Mouse (Mus musculus): ENCODE results near the gene Tjp1. TPM values are rescaled to one million over a fixed set of nuclear protein-coding genes. Genes with fewer than 3 reads are reported as not detected.
A peak's percentile ranks its signal among the peaks of the same experiment; 100 is the strongest.

Gene Tjp1
- total RNA-seq (2015), result 0.13 and 0.52 TPM in 2 replicates
- 0.22 and 3.1 TPM in 2 replicates for total RNA-seq (2017)

- ATAC-seq (ENCODE audit: poor library complexity, severe bottlenecking), result no peak
Observed at GRCm38 (mm10) chr7:65527071-65528007, at the start of gene Tjp1. TSS of gene Tjp1 (minus strand) at chr7:65527781.

GRCm38 (mm10) chr7:65577118-65577517, 49.5 kb upstream of the Tjp1 start:
- no peak for ATAC-seq (ENCODE audit: poor library complexity, severe bottlenecking)

DNA sequence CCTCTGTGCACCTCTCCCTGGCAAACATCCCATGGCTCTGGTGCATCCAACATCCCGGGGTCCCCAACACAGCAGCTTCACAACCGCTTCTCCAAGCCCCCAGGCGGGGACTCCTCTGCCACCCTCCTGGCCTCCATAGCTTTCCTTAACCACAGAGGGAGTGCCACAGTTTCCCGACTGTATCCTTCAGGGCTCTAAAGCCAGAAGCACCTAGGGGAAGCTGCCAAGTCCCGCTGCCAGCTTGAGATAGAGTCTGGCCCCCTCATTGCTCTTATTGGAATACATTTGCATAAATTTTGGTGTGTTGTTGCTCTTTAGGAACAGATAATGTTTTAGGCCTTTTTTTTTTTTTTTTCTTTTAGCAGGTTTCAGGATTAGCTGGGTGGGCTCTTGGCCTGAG, 45.1 kb upstream of the Tjp1 start:
- no peak for ATAC-seq (ENCODE audit: poor library complexity, severe bottlenecking)

DNA sequence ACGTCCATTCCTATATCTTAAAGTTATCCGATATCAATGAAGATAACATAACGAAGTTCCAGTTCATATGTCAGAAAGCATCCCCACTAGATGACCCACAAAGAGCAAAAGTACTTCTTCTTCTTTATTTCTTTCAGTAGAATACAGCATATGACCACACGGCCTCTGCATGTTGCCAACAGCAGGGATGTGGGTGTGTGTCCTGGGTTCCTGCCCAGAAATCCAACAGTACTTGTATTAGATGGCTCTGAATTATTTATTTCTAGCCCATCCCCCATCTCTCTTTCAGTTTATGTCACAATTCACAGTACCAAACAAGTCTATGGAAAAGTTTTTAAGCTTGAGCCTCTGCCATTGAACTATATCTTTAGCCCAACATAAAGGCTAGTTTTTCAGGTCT, 43.1 kb upstream of the Tjp1 start:
- ATAC-seq (ENCODE audit: poor library complexity, severe bottlenecking), result no peak

GRCm38 (mm10) chr7:65555996-65556395, 28.4 kb upstream of the Tjp1 start:
- no peak for ATAC-seq (ENCODE audit: poor library complexity, severe bottlenecking)

GRCm38 (mm10) chr7:65545741-65546140, 18.2 kb upstream of the Tjp1 start:
- no peak for ATAC-seq (ENCODE audit: poor library complexity, severe bottlenecking)

DNA sequence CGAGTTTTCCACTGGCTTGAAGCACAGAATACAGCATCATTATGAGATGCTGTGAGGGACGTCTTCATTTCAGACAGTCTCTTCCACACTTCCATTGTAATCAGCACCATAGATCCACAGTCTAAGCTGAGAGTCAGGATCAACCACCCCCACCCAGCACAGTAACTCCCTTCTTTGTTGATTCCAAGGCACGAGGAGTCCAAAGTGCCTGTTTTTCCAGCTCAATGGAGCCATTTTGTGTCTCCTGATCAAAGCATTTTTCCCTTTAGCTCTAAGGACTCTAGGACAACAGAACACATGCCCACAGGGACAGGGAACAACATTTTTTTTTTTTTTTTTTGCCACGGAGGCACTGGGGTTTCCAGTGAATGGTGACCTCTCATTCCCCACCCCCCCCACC, 5.1 kb upstream of the Tjp1 start:
- no peak for ATAC-seq (ENCODE audit: poor library complexity, severe bottlenecking)

DNA sequence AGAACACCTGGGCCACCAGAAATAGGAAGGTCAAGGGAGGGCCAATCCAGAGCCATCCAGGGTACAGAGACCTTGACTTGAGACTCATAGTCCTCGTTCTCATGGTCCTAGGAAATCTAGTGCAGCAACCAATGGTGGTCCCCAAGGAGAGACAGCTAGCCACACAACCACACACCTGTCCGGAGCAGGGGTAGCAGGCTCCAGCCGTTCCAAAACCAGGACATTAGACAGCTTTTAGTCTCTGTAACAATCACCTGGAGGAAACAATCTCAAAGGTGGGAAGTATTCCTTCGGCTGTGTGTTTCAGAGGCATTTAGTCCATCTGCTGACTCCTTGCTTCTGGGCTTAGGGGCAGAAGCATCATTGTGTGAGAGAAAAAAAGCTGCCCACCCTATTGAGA, 4.5 kb downstream of the Tjp1 start:
- no peak for ATAC-seq (ENCODE audit: poor library complexity, severe bottlenecking)

DNA sequence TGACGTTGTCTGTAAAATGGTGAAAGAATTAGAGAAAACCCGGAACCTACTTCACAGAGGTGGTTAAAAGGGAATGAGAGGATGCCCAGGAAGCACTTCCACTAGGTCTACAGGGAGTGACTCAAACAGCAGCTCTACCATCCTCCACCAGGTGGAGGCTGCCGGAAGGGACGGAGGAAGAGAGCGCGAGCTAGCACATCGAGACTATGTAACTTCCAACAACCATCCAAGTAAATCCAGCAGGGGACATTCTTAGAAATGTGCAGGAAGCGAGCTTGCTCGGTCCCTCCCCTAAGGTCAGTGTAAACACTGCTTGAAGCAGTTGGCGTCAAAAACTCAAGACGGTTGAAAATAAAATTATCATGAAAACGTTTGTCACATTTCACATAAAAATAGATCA, 5.1 kb downstream of the Tjp1 start:
- ATAC-seq (ENCODE audit: poor library complexity, severe bottlenecking), result no peak

DNA sequence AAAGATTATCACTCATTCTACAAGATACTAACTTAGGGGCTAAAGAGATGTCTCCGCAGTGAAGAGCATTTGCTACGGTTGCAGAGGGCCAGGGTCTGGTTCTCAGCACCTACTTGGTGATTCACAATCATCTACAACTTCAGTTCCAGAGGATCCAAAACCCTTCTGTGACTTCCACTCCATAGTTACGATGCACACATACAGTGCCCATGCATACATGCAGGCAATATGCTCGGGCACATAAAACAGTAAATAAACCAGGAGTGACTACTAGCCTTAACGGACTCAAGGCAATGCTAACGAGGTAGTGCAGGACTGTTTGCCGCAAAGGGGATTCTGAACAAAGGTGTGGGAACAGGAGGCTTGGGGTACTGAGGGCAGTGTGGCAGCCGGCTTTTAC, 7.0 kb downstream of the Tjp1 start:
- ATAC-seq (ENCODE audit: poor library complexity, severe bottlenecking), result no peak

GRCm38 (mm10) chr7:65519788-65520563, 7.6 kb downstream of the Tjp1 start:
- ATAC-seq (ENCODE audit: poor library complexity, severe bottlenecking), result peak; percentile 71

GRCm38 (mm10) chr7:65516903-65517302, 10.7 kb downstream of the Tjp1 start:
- ATAC-seq (ENCODE audit: poor library complexity, severe bottlenecking), result no peak

GRCm38 (mm10) chr7:65513451-65514179, 14.0 kb downstream of the Tjp1 start:
- no peak for ATAC-seq (ENCODE audit: poor library complexity, severe bottlenecking)

DNA sequence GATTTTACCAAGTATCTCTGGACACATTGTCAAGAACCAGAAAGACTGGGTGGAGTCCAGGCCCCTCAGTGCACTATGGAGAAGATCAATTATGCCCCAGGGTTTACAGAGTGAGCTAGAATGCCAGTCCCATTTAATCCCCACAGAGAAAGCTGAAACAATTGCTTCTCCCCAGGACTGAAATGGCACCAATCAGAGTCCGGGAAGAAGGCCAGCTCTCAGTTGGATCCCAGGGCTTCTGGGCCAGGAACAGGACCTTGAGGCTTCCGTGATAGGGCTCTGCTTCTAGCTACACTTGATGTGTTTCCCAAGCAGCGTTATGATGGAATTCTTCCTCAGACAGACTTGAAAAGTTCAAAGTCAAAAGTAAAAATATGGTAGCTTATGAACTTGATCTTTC, 18.2 kb downstream of the Tjp1 start:
- ATAC-seq (ENCODE audit: poor library complexity, severe bottlenecking), result no peak

GRCm38 (mm10) chr7:65507341-65507740, 20.2 kb downstream of the Tjp1 start:
- no peak for ATAC-seq (ENCODE audit: poor library complexity, severe bottlenecking)

- ATAC-seq (ENCODE audit: poor library complexity, severe bottlenecking), result no peak
Observed at GRCm38 (mm10) chr7:65502486-65503322, 24.9 kb downstream of the Tjp1 start.

- no peak for ATAC-seq (ENCODE audit: poor library complexity, severe bottlenecking)
Observed at GRCm38 (mm10) chr7:65500746-65501145, 26.8 kb downstream of the Tjp1 start.

- no peak for ATAC-seq (ENCODE audit: poor library complexity, severe bottlenecking)
Observed at GRCm38 (mm10) chr7:65497733-65498583, 29.6 kb downstream of the Tjp1 start.

DNA sequence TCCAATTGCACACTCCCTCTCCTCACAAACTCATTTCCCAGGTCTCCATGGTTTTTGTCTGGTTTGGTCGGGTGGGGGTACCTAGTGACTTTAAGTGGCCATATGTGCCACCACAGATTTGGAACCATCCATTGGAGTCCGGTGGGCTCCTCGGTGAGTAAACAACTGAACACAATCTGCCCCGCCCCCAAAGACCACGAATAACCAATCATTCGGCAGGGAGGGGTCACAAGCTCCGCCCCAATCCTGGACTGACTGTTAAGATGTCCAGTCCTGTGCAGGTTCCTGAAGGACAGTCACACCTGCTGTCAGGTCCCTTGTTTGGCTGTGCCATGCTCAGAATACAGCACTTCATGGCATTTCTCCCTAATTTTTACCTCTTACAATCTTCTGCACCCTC, 37.1 kb downstream of the Tjp1 start:
- ATAC-seq (ENCODE audit: poor library complexity, severe bottlenecking), result no peak

Measured in megakaryocyte, adult 5-6 weeks (primary cell).